Mouse (Mus musculus) mouse embryonic stem cell (cell line): ENCODE results near the gene Cacng7.
"Not testable (repeated sequence)": the region's sequence is repeated elsewhere in the genome, so short reads cannot be mapped to it uniquely, and the experiment has no call there.

Source experiments
- in situ Hi-C, 2 experiments: fragments of 300-500 bp; cut with MboI; formaldehyde crosslinking; loops; 1 replicate in 1 of 2; 3 replicates in 1 of 2; pipeline ENCODE4 v1.14.3; 2019 to 2020; ENCODE audit warnings: low sequenced_read_pairs in 2 of 2, low pct_unique_long_range_greater_than_20kb in 1 of 2, mixed read lengths in 1 of 2; ENCODE audit not compliant: unreplicated experiment in 1 of 2

Gene Cacng7

DNA sequence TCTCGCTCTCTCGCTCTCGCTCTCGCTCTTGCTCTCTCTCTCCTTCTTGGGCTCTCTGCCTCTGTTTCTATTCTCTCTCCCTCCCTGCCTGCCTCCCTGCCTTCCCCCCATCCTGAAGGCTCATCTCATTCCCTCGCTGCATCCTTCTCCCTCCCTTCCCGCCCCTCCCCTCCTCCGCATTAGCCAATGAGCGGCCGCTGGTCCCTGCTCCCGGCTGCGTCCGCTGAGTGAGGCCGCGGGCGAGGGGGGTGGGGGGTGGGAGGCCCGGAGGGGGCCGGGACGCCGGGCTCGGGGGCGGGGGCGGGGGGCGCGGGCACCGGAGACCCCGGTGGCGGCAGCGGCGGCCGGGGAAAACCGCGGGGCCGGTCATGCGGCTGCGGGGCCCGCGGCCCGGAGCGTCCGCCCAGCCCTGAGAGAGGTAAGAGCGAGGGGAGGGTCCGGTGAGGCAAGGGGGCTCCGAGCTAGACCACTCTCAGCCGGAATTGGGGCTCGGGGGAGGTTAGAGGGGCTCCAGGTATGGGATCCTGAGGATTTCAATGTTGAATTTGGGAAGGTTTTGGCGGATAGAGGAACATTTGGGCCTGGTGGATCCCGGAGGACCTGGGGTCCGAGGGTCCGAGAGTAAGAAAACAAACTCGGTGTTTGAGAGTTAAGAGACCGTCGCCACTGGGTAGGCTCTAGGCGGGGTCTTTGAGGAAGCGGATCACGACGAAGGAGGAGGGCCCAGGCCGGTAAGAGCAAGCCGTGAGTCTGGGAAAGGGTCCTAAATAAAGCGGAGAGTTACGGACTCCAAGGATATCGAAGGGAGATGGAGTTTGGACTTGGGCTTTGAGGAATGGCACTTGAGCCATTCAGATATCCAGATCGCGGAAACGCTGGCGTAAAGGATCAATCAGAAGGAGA, at the start of gene Cacng7:
Gene Cacng7 (plus strand): TSS at position 337 of the 903 bp plus-strand sequence.
- in situ Hi-C loops = no loop called here

GRCm38 (mm10) chr7:3283081-3283875, 49.5 kb upstream of the Cacng7 start:
- in situ Hi-C loops = no loop called here

GRCm38 (mm10) chr7:3284604-3285003, 48.2 kb upstream of the Cacng7 start:
- in situ Hi-C loops = no loop called here

DNA sequence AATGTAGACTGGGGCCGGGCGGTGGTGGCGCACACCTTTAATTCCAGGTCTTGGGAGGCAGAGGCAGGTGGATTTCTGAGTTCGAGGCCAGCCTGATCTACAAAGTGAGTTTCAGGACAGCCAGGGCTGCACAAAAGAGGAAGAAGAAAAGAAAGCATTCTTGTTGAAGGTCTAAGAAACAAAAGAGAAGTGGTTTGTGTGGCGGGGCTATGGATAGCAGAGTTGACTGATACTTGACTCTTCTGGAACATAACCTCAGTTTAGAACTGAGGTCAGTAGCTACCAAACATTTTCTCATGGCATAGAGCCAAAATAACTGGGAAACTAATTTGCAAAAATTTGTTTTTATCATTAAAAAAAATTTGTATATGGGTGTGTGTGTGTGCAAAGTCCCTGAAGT, 46.7 kb upstream of the Cacng7 start:
- in situ Hi-C loops = no loop called here

- in situ Hi-C loops = no loop called here
Observed at GRCm38 (mm10) chr7:3287186-3287585, 45.6 kb upstream of the Cacng7 start.

GRCm38 (mm10) chr7:3288976-3289970, 43.5 kb upstream of the Cacng7 start, which contains the start of the genes Myadm and Prkcg:
TSS of gene Myadm (plus strand) at chr7:3289080.
TSS of gene Prkcg (plus strand) at chr7:3289179.
- in situ Hi-C loops = no loop called here

GRCm38 (mm10) chr7:3290257-3291033, 42.3 kb upstream of the Cacng7 start:
- in situ Hi-C loops = no loop called here

DNA sequence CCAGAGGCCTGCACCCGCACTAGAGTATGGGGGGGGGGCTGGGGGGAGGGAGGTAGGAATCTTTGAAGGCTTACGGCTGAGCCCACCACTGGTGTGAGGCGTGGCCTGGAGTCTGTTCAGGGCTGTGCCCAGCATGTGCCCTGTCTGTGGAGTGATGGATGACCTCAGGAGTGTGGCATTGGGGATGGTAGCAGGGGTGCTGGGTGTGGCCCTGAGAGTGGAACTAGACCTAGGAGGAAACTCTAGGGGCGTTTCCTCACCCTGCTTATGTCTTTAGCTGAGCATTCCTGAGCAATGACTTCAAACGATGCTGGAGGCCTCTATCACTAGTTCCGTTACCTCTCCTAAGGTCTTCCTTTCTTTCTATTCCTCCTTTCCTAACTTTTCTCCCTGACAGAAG, 41.6 kb upstream of the Cacng7 start:
- in situ Hi-C loops = no loop called here

DNA sequence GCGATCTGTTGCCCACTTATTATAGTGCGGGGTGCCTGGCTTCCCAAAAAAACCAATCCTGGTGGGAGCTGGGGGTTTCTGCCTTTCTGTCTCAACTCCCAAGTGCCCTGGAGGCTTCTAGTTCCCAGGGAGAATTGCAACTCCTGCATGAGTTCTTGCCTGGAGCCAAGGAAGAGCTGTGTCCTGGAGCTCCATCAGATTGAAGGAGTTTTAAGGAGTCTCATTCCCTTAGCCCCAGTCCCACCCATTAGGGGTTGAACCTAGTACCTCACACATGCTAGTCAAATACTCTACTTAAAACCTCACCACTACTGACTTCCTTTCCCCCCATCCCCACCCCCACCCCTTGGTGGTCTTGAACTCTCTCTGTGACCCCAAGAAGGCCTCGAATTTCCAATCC, 41.0 kb upstream of the Cacng7 start:
- in situ Hi-C loops = no loop called here

DNA sequence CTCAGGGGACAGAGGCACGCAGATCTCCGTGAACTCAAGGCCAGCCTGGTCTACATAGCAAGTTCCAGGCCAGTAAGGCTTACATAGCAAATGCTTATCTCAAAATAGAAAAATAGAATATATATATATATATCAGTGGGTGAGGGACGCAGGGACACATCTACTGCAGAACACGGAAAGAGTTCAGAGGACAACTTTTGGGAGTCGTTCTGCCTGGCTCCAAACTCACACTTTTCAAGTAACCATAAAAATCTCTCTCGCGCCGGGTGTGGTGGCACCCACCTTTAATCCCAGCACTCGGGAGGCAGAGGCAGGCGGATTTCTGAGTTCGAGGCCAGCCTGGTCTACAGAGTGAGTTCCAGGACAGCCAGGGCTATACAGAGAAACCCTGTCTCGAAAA, 40.5 kb upstream of the Cacng7 start:
- in situ Hi-C loops = not testable (repeated sequence)

GRCm38 (mm10) chr7:3292791-3293190, 40.0 kb upstream of the Cacng7 start:
- in situ Hi-C loops = no loop called here

DNA sequence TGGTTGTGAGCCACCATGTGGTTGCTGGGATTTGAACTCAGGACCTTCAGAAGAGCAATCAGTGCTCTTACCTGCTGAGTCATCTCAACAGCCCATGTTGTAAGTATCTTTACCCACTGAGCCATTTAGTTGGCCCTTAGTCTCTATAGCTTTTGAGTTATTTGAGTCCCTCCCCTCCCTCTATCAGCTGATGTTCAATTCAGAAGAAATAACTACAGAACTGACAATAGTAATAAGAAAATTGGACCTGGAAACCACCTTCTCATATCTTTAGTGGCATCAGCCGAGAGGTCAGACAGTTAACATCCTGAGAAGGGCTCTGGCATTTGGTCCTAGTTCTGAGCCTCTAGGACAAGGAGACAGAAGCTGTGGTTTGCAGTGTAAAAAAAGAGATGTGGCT, 38.0 kb upstream of the Cacng7 start:
- in situ Hi-C loops = no loop called here

DNA sequence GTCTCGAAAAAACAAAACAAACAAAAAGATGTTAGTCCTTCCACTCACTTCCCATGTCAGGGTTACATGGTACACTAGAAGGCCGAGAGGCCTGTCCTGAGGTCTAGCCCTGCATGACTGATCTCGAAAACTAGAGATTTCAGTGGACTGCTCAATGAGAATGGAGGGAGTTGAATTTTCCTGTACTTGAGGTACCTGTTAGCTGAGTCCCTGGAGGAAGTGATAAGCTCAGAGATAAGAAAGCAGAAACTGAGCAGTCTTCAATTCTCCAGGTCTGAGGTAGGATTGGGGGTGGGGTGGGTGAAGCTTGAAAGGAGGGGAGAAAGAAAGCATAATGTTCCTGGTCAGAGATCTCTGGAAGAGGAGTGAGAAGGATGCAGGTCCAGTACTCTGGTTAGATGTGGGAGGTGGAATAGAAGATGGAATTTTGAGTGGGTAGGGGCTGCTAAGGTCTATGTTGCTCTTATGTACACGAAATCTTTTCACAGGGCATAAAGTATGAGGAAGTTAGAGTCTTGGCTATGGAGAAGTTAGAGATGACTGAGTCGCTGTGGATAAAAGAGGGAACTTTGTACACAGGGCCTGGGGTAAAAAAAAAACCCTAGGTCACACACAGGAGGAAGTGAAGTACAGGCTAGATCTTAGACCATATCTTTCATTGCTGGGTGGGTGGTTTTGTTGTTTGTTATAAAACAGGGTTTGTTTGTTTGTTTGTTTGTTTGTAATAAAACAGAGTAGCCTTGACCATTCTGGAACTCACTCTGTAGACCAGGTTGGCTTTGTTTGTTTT, 37.2 kb upstream of the Cacng7 start:
- in situ Hi-C loops = no loop called here

GRCm38 (mm10) chr7:3296711-3297110, 36.0 kb upstream of the Cacng7 start:
- in situ Hi-C loops = no loop called here

GRCm38 (mm10) chr7:3299941-3300617, 32.7 kb upstream of the Cacng7 start:
- in situ Hi-C loops = no loop called here

DNA sequence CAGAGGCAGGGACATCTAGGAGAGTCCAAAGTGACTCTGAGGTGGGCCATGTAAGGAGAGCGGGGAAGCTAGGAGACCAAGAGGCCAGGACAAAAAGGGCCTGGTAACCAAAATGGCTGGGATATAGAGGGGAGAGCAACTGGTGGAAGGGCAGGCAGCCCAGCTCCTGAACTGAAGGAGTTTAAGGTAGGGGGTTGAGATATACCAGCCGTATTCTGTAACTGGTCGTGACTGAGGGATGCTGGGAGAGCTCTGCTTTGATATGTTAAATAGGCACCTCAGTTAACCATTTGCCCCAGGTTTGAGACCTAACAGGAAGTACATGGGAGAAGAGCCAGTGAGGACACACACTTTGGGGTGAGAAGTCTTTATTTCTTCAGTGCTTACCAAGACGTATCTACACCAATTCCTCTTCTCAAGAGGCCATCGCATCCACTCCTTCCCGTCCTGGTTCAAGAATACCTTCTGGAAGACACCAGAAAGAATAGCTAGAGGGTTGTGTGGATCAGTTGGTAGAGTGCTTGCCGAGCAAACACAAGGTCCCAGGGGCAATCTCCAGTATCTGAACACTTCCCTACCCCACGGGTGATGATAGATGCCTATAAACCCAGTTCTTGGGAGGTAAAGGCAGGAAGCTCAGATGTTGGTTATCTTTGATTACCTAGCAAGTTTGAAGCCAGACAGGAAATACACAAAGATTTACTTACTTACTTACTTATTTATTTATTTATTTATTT, 31.7 kb upstream of the Cacng7 start:
- in situ Hi-C loops = no loop called here
